Mouse (Mus musculus) small intestine, adult 2 months (tissue): Measurements from ENCODE around the gene Dlk1.

Experiments
- CTCF ChIP-seq: fragments of 200-500 bp; IDR thresholded peaks from 2 replicates; pipeline ENCODE4 v1.5.1; 2012; ENCODE audit warnings: low read depth, mild to moderate bottlenecking, control low read depth, inconsistent platforms, low read length, moderate library complexity, mixed read lengths; ENCODE audit not compliant: insufficient replicate concordance, insufficient read length; ENCODE audit errors: extremely low read depth
- POLR2A ChIP-seq: fragments of 200-500 bp; IDR thresholded peaks from 2 replicates; pipeline ENCODE4 v1.6.1; 2012; ENCODE audit warnings: low read depth, mild to moderate bottlenecking, control low read depth, inconsistent platforms, low read length, moderate library complexity

DNA sequence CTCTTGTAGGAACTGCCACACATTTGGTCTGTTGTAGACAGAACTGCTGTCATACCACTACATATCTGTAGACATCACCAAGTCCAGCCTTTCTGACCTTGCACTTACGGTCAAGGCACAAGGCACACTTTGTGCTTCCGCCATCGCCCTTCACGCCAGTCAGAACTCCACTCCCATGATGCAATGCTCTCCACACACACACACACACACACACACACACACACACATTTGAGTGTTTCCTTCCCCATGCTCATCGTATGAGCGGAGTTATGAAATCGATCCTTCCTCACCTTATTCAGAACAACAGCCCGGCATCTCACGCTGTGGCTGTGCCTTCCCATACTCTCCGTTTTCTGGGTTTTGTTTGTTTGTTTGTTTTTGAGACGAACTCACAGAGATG lies 55.1 kb downstream of the Dlk1 start:
- TF ChIP-seq CTCF (no peak), POLR2A (no peak)
